Mouse (Mus musculus): ENCODE measurements around the gene Brk1. TPM values are rescaled to one million over a fixed set of nuclear protein-coding genes. Genes with fewer than 3 reads are reported as not detected.

Gene Brk1
- total RNA-seq, 2 experiments from 2014 or later = 40.7 to 41.1 TPM

GRCm38 (mm10) chr6:113623386-113623785 is 18.8 kb downstream of the Brk1 start:
- DNase-seq (ENCODE audit: low spot score) = no peak

- DNase-seq (ENCODE audit: low spot score) = peak; percentile 91
Measured at GRCm38 (mm10) chr6:113623941-113624751, 19.6 kb downstream of the Brk1 start, which contains the start of gene Vhl. TSS of gene Vhl (plus strand) at chr6:113623959.

- no peak for DNase-seq (ENCODE audit: low spot score)
Measured at GRCm38 (mm10) chr6:113624989-113625770, 20.6 kb downstream of the Brk1 start.

GRCm38 (mm10) chr6:113630322-113630721 is 25.8 kb downstream of the Brk1 start:
- no peak for DNase-seq (ENCODE audit: low spot score)

GRCm38 (mm10) chr6:113632863-113633262 is 28.3 kb downstream of the Brk1 start:
- DNase-seq (ENCODE audit: low spot score) = no peak

- peak; percentile 95 for DNase-seq (ENCODE audit: low spot score)
Measured at GRCm38 (mm10) chr6:113638302-113639040, 33.9 kb downstream of the Brk1 start, which contains the start of gene Irak2. TSS of gene Irak2 (plus strand) at chr6:113638467.

- no peak for DNase-seq (ENCODE audit: low spot score)
Measured at GRCm38 (mm10) chr6:113639201-113639600, 34.6 kb downstream of the Brk1 start.

GRCm38 (mm10) chr6:113642605-113643004 is 38.0 kb downstream of the Brk1 start:
- no peak for DNase-seq (ENCODE audit: low spot score)

GRCm38 (mm10) chr6:113643021-113643420 is 38.4 kb downstream of the Brk1 start:
- DNase-seq (ENCODE audit: low spot score) = no peak

GRCm38 (mm10) chr6:113643967-113644366 is 39.4 kb downstream of the Brk1 start:
- no peak for DNase-seq (ENCODE audit: low spot score)

- peak; percentile 69 for DNase-seq (ENCODE audit: low spot score)
Measured at GRCm38 (mm10) chr6:113644808-113645207, 40.2 kb downstream of the Brk1 start.

GRCm38 (mm10) chr6:113649346-113650196 is 45.0 kb downstream of the Brk1 start:
- DNase-seq (ENCODE audit: low spot score) = no peak

- DNase-seq (ENCODE audit: low spot score) = no peak
Measured at GRCm38 (mm10) chr6:113650197-113650640, 45.6 kb downstream of the Brk1 start.

GRCm38 (mm10) chr6:113651626-113652025 is 47.1 kb downstream of the Brk1 start:
- DNase-seq (ENCODE audit: low spot score) = no peak

- DNase-seq (ENCODE audit: low spot score) = no peak
Measured at GRCm38 (mm10) chr6:113653551-113653950, 49.0 kb downstream of the Brk1 start.

- no peak for DNase-seq (ENCODE audit: low spot score)
Measured at GRCm38 (mm10) chr6:113654102-113654501, 49.5 kb downstream of the Brk1 start.

- DNase-seq (ENCODE audit: low spot score) = no peak
Measured at GRCm38 (mm10) chr6:113654753-113655397, 50.3 kb downstream of the Brk1 start.

- no peak for DNase-seq (ENCODE audit: low spot score)
Measured at GRCm38 (mm10) chr6:113655475-113655874, 50.9 kb downstream of the Brk1 start.

- no peak for DNase-seq (ENCODE audit: low spot score)
Measured at GRCm38 (mm10) chr6:113656847-113657246, 52.3 kb downstream of the Brk1 start.

- DNase-seq (ENCODE audit: low spot score) = no peak
Measured at GRCm38 (mm10) chr6:113658226-113658625, 53.7 kb downstream of the Brk1 start.
